Mouse (Mus musculus) NIH3T3 (cell line): Measurements from ENCODE around the gene Zfp985.
"Not testable (repeated sequence)": the region's sequence is repeated elsewhere in the genome, so short reads cannot be mapped to it uniquely, and the experiment has no call there.

Source experiments
- DNase-seq: peaks from one replicate; pipeline ENCODE4 v3.0.0-alpha.2; 2012; ENCODE audit warnings: low read depth

The Zfp985 gene

GRCm38 (mm10) chr4:147605521-147605920 is 52.4 kb downstream of the Zfp985 start:
- no peak for DNase-seq

- DNase-seq: not testable (repeated sequence)
These were observed 53.4 kb downstream of the Zfp985 start for GRCm38 (mm10) chr4:147606511-147606910.

- DNase-seq: not testable (repeated sequence)
These were observed 80.8 kb downstream of the Zfp985 start for GRCm38 (mm10) chr4:147633818-147634262.
